Mouse (Mus musculus): Measurements from ENCODE around the gene Tenm1. TPM values are rescaled to one million over a fixed set of nuclear protein-coding genes. Genes with fewer than 3 reads are reported as not detected.

Tenm1 gene
- polyA plus RNA-seq, 1 experiment from 2014 or later, result 7.1 TPM

DNA sequence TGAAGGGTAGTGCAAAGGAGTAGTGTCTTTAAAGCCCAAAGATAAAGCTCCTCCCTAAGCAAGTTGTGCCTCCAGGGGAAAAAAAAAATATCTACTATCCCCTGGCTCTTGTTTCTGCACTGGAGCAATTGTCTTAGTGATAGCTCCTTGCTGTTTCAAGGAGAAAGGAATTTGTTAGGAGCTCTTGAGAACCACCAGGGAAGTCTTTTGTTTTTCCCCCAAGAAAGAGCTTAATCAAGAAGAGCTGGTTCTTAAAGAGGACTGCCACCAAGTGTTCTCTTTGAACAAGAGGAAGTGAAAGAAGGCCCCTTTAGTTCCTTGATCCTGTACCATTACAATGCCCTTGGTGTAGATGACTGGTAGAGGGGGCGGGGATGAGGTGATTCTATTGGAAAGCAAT, 56.4 kb downstream of the Tenm1 start:
- ATAC-seq (ENCODE audit: insufficient number of reproducible peaks, insufficient read depth, low FRiP score, low read depth), result no peak
- 89% methylated on average over 1 of the region's 1 CpGs for WGBS

DNA sequence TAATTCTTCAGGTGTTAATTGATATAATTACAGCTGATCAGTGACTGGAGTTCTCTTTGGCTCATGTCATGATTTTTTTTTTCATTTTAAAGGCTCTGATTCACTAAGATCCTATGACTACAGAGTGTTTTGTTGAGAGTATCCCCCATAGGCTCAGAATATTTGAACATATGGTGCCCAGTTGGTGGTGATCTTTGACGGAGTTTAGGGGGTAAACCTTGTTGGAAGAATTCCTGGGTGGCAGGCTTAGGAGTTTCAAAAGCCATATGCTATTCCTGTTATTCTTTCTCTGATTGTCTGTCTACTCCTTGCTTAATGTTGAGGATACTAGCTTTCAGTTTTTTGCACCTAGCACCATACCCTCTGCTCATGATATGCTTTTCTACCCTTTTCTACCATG, 109.6 kb downstream of the Tenm1 start:
- Histone ChIP-seq H3K4me2 (replicated peaks; ENCODE audit: low read depth, low read length) (no peak overlapping the region), H3K9ac (replicated peaks; ENCODE audit: low read depth, low read length) (no peak overlapping the region), H3K9me3 (ENCODE audit: control insufficient read depth, low read depth, low read length) (no peaks in the 10 kb centered on the region), H3K36me3 (ENCODE audit: control insufficient read depth, insufficient read depth, low read length) (no peaks in the 10 kb centered on the region), H3K27me3 (ENCODE audit: control insufficient read depth, insufficient read depth, low read length) (no peaks in the 10 kb centered on the region), H3K27ac (ENCODE audit: low read length) (no peak overlapping the region), H3K4me3 (ENCODE audit: low read depth, low read length) (no peak overlapping the region), H3K4me1 (ENCODE audit: control insufficient read depth, insufficient read depth, low read length) (no peaks in the 10 kb centered on the region)
- no peak for ATAC-seq (ENCODE audit: insufficient number of reproducible peaks, insufficient read depth, low FRiP score, low read depth)
- whole genome bisulfite sequencing, result 74% methylated on average over 1 of the region's 1 CpGs

More for the DNA sequence above, 56.4 kb downstream of the Tenm1 start:
- no peak overlapping the region for H3K27ac ChIP-seq (ENCODE audit: low read length)
- no peak overlapping the region for H3K4me3 ChIP-seq (ENCODE audit: low read depth, low read length)
- no peak overlapping the region for H3K9ac ChIP-seq (replicated peaks; ENCODE audit: low read depth, low read length)
- no peaks in the 10 kb centered on the region for H3K36me3 ChIP-seq (ENCODE audit: control insufficient read depth, insufficient read depth, low read length)
- no peaks in the 10 kb centered on the region for H3K4me1 ChIP-seq (ENCODE audit: control insufficient read depth, insufficient read depth, low read length)
- no peak overlapping the region for H3K4me2 ChIP-seq (replicated peaks; ENCODE audit: low read depth, low read length)
- no peaks in the 10 kb centered on the region for H3K27me3 ChIP-seq (ENCODE audit: control insufficient read depth, insufficient read depth, low read length)
- H3K9me3 ChIP-seq (ENCODE audit: control insufficient read depth, low read depth, low read length), result no peaks in the 10 kb centered on the region

GRCm38 (mm10) chrX:43317801-43318520, 111.0 kb downstream of the Tenm1 start:
- Histone ChIP-seq H3K4me3 (ENCODE audit: low read depth, low read length) (no peak overlapping the region), H3K36me3 (ENCODE audit: control insufficient read depth, insufficient read depth, low read length) (no peaks in the 10 kb centered on the region), H3K4me1 (ENCODE audit: control insufficient read depth, insufficient read depth, low read length) (no peaks in the 10 kb centered on the region), H3K9ac (replicated peaks; ENCODE audit: low read depth, low read length) (no peak overlapping the region), H3K9me3 (ENCODE audit: control insufficient read depth, low read depth, low read length) (no peaks in the 10 kb centered on the region), H3K4me2 (replicated peaks; ENCODE audit: low read depth, low read length) (no peak overlapping the region), H3K27me3 (ENCODE audit: control insufficient read depth, insufficient read depth, low read length) (no peaks in the 10 kb centered on the region), H3K27ac (ENCODE audit: low read length) (no peak overlapping the region)
- ATAC-seq (ENCODE audit: insufficient number of reproducible peaks, insufficient read depth, low FRiP score, low read depth), result no peak
- 78% methylated on average over 3 of the region's 3 CpGs for WGBS

- WGBS, result 71% methylated on average over 4 of the region's 4 CpGs
- ATAC-seq (ENCODE audit: insufficient number of reproducible peaks, insufficient read depth, low FRiP score, low read depth), result no peak
- H3K4me1 ChIP-seq (ENCODE audit: control insufficient read depth, insufficient read depth, low read length), result no peaks in the 10 kb centered on the region
These were observed 193.1 kb downstream of the Tenm1 start for GRCm38 (mm10) chrX:43235844-43236243.

DNA sequence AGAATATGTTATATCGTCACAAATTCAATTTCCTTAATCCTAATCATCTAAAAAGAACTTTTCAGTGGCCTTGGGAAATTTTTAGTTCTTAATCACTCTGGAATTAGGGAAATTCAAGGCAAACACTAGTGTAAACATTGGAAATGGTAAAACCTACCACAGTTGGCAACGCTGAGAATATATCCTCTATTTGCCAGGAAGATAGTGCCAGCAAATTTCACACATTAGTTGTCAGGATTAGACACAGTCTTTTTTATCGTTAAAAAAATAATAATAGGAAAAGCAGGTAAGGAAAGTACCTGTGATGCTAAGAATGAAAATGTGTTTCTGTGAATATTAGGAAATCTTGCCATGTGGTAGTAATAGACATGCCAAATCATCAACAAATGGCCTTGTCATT, 223.9 kb downstream of the Tenm1 start:
- no peak overlapping the region for H3K9ac ChIP-seq (replicated peaks; ENCODE audit: low read depth, low read length)
- H3K27ac ChIP-seq (ENCODE audit: low read length), result no peak overlapping the region
- H3K4me1 ChIP-seq (ENCODE audit: control insufficient read depth, insufficient read depth, low read length), result no peaks in the 10 kb centered on the region
- no peak overlapping the region for H3K4me2 ChIP-seq (replicated peaks; ENCODE audit: low read depth, low read length)
- no peak overlapping the region for H3K4me3 ChIP-seq (ENCODE audit: low read depth, low read length)
- H3K36me3 ChIP-seq (ENCODE audit: control insufficient read depth, insufficient read depth, low read length), result no peaks in the 10 kb centered on the region
- no peak for ATAC-seq (ENCODE audit: insufficient number of reproducible peaks, insufficient read depth, low FRiP score, low read depth)
- no peaks in the 10 kb centered on the region for H3K9me3 ChIP-seq (ENCODE audit: control insufficient read depth, low read depth, low read length)
- no peaks in the 10 kb centered on the region for H3K27me3 ChIP-seq (ENCODE audit: control insufficient read depth, insufficient read depth, low read length)
- 84% methylated on average over 3 of the region's 3 CpGs for WGBS

More at GRCm38 (mm10) chrX:43235844-43236243, 193.1 kb downstream of the Tenm1 start:
- Histone ChIP-seq H3K9ac (replicated peaks; ENCODE audit: low read depth, low read length) (no peak overlapping the region), H3K9me3 (ENCODE audit: control insufficient read depth, low read depth, low read length) (no peaks in the 10 kb centered on the region), H3K27me3 (ENCODE audit: control insufficient read depth, insufficient read depth, low read length) (no peaks in the 10 kb centered on the region), H3K4me3 (ENCODE audit: low read depth, low read length) (no peak overlapping the region), H3K4me2 (replicated peaks; ENCODE audit: low read depth, low read length) (no peak overlapping the region), H3K27ac (ENCODE audit: low read length) (no peak overlapping the region), H3K36me3 (ENCODE audit: control insufficient read depth, insufficient read depth, low read length) (no peaks in the 10 kb centered on the region)

- no peak for ATAC-seq (ENCODE audit: insufficient number of reproducible peaks, insufficient read depth, low FRiP score, low read depth)
- H3K4me2 ChIP-seq (replicated peaks; ENCODE audit: low read depth, low read length), result no peak overlapping the region
- no peak overlapping the region for H3K27ac ChIP-seq (ENCODE audit: low read length)
- no peaks in the 10 kb centered on the region for H3K4me1 ChIP-seq (ENCODE audit: control insufficient read depth, insufficient read depth, low read length)
- H3K36me3 ChIP-seq (ENCODE audit: control insufficient read depth, insufficient read depth, low read length), result no peaks in the 10 kb centered on the region
- H3K9me3 ChIP-seq (ENCODE audit: control insufficient read depth, low read depth, low read length), result no peaks in the 10 kb centered on the region
- H3K9ac ChIP-seq (replicated peaks; ENCODE audit: low read depth, low read length), result no peak overlapping the region
- H3K4me3 ChIP-seq (ENCODE audit: low read depth, low read length), result no peak overlapping the region
- 58% methylated on average over 5 of the region's 5 CpGs for WGBS
- H3K27me3 ChIP-seq (ENCODE audit: control insufficient read depth, insufficient read depth, low read length), result no peaks in the 10 kb centered on the region
These were observed 226.6 kb downstream of the Tenm1 start for GRCm38 (mm10) chrX:43202249-43202783.

GRCm38 (mm10) chrX:43182975-43183374, 246.0 kb downstream of the Tenm1 start:
- Histone ChIP-seq H3K36me3 (ENCODE audit: control insufficient read depth, insufficient read depth, low read length) (no peaks in the 10 kb centered on the region), H3K4me1 (ENCODE audit: control insufficient read depth, insufficient read depth, low read length) (no peaks in the 10 kb centered on the region), H3K9me3 (ENCODE audit: control insufficient read depth, low read depth, low read length) (no peaks in the 10 kb centered on the region), H3K4me3 (ENCODE audit: low read depth, low read length) (no peak overlapping the region), H3K9ac (replicated peaks; ENCODE audit: low read depth, low read length) (no peak overlapping the region), H3K27me3 (ENCODE audit: control insufficient read depth, insufficient read depth, low read length) (no peaks in the 10 kb centered on the region), H3K4me2 (replicated peaks; ENCODE audit: low read depth, low read length) (no peak overlapping the region), H3K27ac (ENCODE audit: low read length) (no peak overlapping the region)
- ATAC-seq (ENCODE audit: insufficient number of reproducible peaks, insufficient read depth, low FRiP score, low read depth), result no peak
- 82% methylated on average over 1 of the region's 1 CpGs for WGBS

DNA sequence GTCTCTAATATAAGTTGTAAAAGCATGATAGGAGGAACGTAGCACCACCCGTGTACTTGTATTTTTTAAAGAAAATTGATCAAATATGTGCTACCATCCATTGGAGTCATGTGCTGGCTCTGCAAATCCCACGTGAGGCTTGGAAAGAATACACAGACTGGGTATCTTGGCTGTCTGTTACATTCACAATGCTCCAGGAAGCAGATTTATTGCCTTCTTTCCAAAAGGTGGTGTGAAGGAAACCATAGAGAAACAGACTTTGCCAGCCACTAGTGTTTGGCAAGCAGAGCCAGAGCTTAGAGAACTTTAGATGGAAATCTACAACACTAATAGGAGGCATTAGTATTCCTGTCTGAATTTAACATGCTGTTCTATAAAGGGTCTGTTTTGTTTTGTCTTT, 277.4 kb downstream of the Tenm1 start:
- no peaks in the 10 kb centered on the region for H3K36me3 ChIP-seq (ENCODE audit: control insufficient read depth, insufficient read depth, low read length)
- ATAC-seq (ENCODE audit: insufficient number of reproducible peaks, insufficient read depth, low FRiP score, low read depth), result no peak
- no peaks in the 10 kb centered on the region for H3K27me3 ChIP-seq (ENCODE audit: control insufficient read depth, insufficient read depth, low read length)
- no peak overlapping the region for H3K27ac ChIP-seq (ENCODE audit: low read length)
- 78% methylated on average over 3 of the region's 3 CpGs for WGBS
- H3K9ac ChIP-seq (replicated peaks; ENCODE audit: low read depth, low read length), result no peak overlapping the region
- H3K4me3 ChIP-seq (ENCODE audit: low read depth, low read length), result no peak overlapping the region
- H3K4me2 ChIP-seq (replicated peaks; ENCODE audit: low read depth, low read length), result no peak overlapping the region
- H3K9me3 ChIP-seq (ENCODE audit: control insufficient read depth, low read depth, low read length), result no peaks in the 10 kb centered on the region
- H3K4me1 ChIP-seq (ENCODE audit: control insufficient read depth, insufficient read depth, low read length), result no peaks in the 10 kb centered on the region

DNA sequence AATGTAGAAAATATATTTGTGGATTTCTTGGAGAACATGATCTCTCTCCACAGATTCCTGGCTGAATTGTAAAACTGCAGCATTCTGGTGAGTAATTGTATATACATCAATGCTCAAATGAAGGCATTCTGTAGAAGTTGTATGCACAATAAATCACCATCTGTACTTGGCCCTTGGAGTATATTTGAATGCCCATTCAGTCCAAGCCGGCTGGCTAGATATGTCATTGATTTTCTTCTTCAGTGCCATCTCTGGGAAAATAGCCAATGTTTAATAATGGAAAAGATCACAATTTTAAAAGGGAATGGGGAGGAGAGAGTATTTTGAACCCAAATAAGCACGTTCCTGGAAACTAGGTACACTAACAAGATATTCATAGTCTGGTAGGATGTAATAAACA, 299.2 kb downstream of the Tenm1 start:
- no peaks in the 10 kb centered on the region for H3K9me3 ChIP-seq (ENCODE audit: control insufficient read depth, low read depth, low read length)
- no peak overlapping the region for H3K27ac ChIP-seq (ENCODE audit: low read length)
- H3K9ac ChIP-seq (replicated peaks; ENCODE audit: low read depth, low read length), result no peak overlapping the region
- no peaks in the 10 kb centered on the region for H3K36me3 ChIP-seq (ENCODE audit: control insufficient read depth, insufficient read depth, low read length)
- H3K4me2 ChIP-seq (replicated peaks; ENCODE audit: low read depth, low read length), result no peak overlapping the region
- 57% methylated on average over 2 of the region's 2 CpGs for WGBS
- ATAC-seq (ENCODE audit: insufficient number of reproducible peaks, insufficient read depth, low FRiP score, low read depth), result no peak
- H3K27me3 ChIP-seq (ENCODE audit: control insufficient read depth, insufficient read depth, low read length), result no peaks in the 10 kb centered on the region
- no peaks in the 10 kb centered on the region for H3K4me1 ChIP-seq (ENCODE audit: control insufficient read depth, insufficient read depth, low read length)
- H3K4me3 ChIP-seq (ENCODE audit: low read depth, low read length), result no peak overlapping the region

Data from stomach, embryonic 14.5 days (tissue).